Mouse (Mus musculus) hindbrain, embryonic 15.5 days (tissue): ENCODE results near the gene Ippk. TPM values are rescaled to one million over a fixed set of nuclear protein-coding genes. Genes with fewer than 3 reads are reported as not detected.

Experiments
- ATAC-seq: fragments of 200-750 bp; cut with Nextera tagmentation; 2 replicates; pipeline ENCODE4 v1.8.0; 2017; ENCODE audit warnings: low read depth, moderate number of reproducible peaks, moderate TSS enrichment; ENCODE audit not compliant: low FRiP score
- H3K27ac ChIP-seq: fragments of 300-500 bp; sonication (generic); replicated peaks from 2 replicates; pipeline ENCODE4 v1.5.1; 2015; ENCODE audit warnings: mild to moderate bottlenecking, inconsistent platforms
- H3K27me3 ChIP-seq: fragments of 300-500 bp; sonication (generic); 2 replicates; pipeline ENCODE4 v1.6.1; 2015; ENCODE audit warnings: control low read depth, inconsistent platforms
- H3K36me3 ChIP-seq: fragments of 300-500 bp; sonication (generic); 2 replicates; pipeline ENCODE4 v1.6.1; 2015; ENCODE audit warnings: control low read depth, inconsistent platforms
- H3K4me1 ChIP-seq: fragments of 300-500 bp; sonication (generic); replicated peaks from 2 replicates; pipeline ENCODE4 v1.6.1; 2015; ENCODE audit warnings: control low read depth, inconsistent platforms
- H3K4me2 ChIP-seq: fragments of 300-500 bp; sonication (generic); 2 replicates; pipeline ENCODE4 v1.6.1; 2015; ENCODE audit warnings: moderate library complexity, mild to moderate bottlenecking, inconsistent platforms
- H3K4me3 ChIP-seq: fragments of 300-500 bp; sonication (generic); 2 replicates; pipeline ENCODE4 v1.5.1; 2015; ENCODE audit warnings: mild to moderate bottlenecking, inconsistent platforms
- H3K9ac ChIP-seq: fragments of 300-500 bp; sonication (generic); 2 replicates; pipeline ENCODE4 v1.6.1; 2015; ENCODE audit warnings: inconsistent platforms
- H3K9me3 ChIP-seq: fragments of 300-500 bp; sonication (generic); 2 replicates; pipeline ENCODE4 v1.6.1; 2016; ENCODE audit warnings: control low read depth, inconsistent platforms
- WGBS: fragments of 180-500 bp; shearing (Covaris S2); methylation state at CpG from one replicate; pipeline ENCODE4 v1.1.7; 2015; 5-methylcytosine and 5-hydroxymethylcytosine counted together
- polyA plus RNA-seq: library from polyadenylated mRNA; unstranded; fragments of >200 nt; fragmentation: Nextera tagmentation; extraction: Ambion mirVana; gene quantifications from 2 replicates; pipeline ENCODE4 v1.2.1, GENCODE M21; 2015

Ippk gene
- polyA plus RNA-seq, 1 experiment from 2014 or later, result 13.2 TPM

- H3K27ac ChIP-seq, result no peak overlapping the region
- no peak overlapping the region for H3K9ac ChIP-seq
- no peak overlapping the region for H3K4me3 ChIP-seq
- no peak for ATAC-seq
- WGBS, result 100% methylated on average over 1 of the region's 1 CpGs
- H3K4me2 ChIP-seq, result no peak overlapping the region
- no peaks in the 10 kb centered on the region for H3K27me3 ChIP-seq
- no peaks in the 10 kb centered on the region for H3K9me3 ChIP-seq
- H3K36me3 ChIP-seq, result peaks cover 40% of the 10 kb centered on the region
- H3K4me1 ChIP-seq, result no peaks in the 10 kb centered on the region
These were observed 14.7 kb downstream of the Ippk start for GRCm38 (mm10) chr13:49435745-49436144.

GRCm38 (mm10) chr13:49436170-49436569 is 15.1 kb downstream of the Ippk start:
- Histone ChIP-seq H3K27me3 (no peaks in the 10 kb centered on the region), H3K27ac (no peak overlapping the region), H3K9ac (no peak overlapping the region), H3K36me3 (peaks cover 40% of the 10 kb centered on the region), H3K4me1 (no peaks in the 10 kb centered on the region), H3K4me3 (no peak overlapping the region), H3K4me2 (no peak overlapping the region), H3K9me3 (no peaks in the 10 kb centered on the region)
- no peak for ATAC-seq
- 78% methylated on average over 4 of the region's 4 CpGs for WGBS

- Histone ChIP-seq H3K4me3 (no peak overlapping the region), H3K9me3 (no peaks in the 10 kb centered on the region), H3K4me2 (no peak overlapping the region), H3K36me3 (peaks cover 26% of the 10 kb centered on the region), H3K9ac (no peak overlapping the region), H3K27me3 (no peaks in the 10 kb centered on the region), H3K4me1 (no peaks in the 10 kb centered on the region), H3K27ac (no peak overlapping the region)
- WGBS, result 93% methylated on average over 6 of the region's 6 CpGs
- ATAC-seq, result no peak
These were observed 23.4 kb downstream of the Ippk start for GRCm38 (mm10) chr13:49444451-49444850.

GRCm38 (mm10) chr13:49449318-49449749 is 28.3 kb downstream of the Ippk start:
- Histone ChIP-seq H3K9ac (no peak overlapping the region), H3K27ac (no peak overlapping the region), H3K4me1 (no peaks in the 10 kb centered on the region), H3K36me3 (peaks cover 31% of the 10 kb centered on the region), H3K4me2 (no peak overlapping the region), H3K9me3 (no peaks in the 10 kb centered on the region), H3K4me3 (no peak overlapping the region), H3K27me3 (no peaks in the 10 kb centered on the region)
- peak; percentile 83 for ATAC-seq
- 41% methylated on average over 5 of the region's 5 CpGs for WGBS

- no peak overlapping the region for H3K4me3 ChIP-seq
- 89% methylated on average over 4 of the region's 4 CpGs for WGBS
- no peaks in the 10 kb centered on the region for H3K4me1 ChIP-seq
- no peak overlapping the region; the same call in 1 of the 2 replicates for H3K27ac ChIP-seq
- ATAC-seq, result no peak
- peaks cover 37% of the 10 kb centered on the region for H3K36me3 ChIP-seq
- H3K27me3 ChIP-seq, result no peaks in the 10 kb centered on the region
- no peaks in the 10 kb centered on the region for H3K9me3 ChIP-seq
- H3K4me2 ChIP-seq, result no peak overlapping the region
- no peak overlapping the region for H3K9ac ChIP-seq
These were observed 39.2 kb downstream of the Ippk start for GRCm38 (mm10) chr13:49460276-49460675.

GRCm38 (mm10) chr13:49460692-49461414 is 39.8 kb downstream of the Ippk start:
- H3K9ac ChIP-seq, result no peak overlapping the region
- H3K4me2 ChIP-seq, result no peak overlapping the region
- peaks cover 41% of the 10 kb centered on the region for H3K36me3 ChIP-seq
- no peaks in the 10 kb centered on the region for H3K9me3 ChIP-seq
- no peaks in the 10 kb centered on the region for H3K27me3 ChIP-seq
- H3K27ac ChIP-seq, result peak overlapping the region; percentile 32; the same call in 1 of the 2 replicates
- no peak overlapping the region for H3K4me3 ChIP-seq
- H3K4me1 ChIP-seq, result no peaks in the 10 kb centered on the region
- no peak for ATAC-seq
- WGBS, result 73% methylated on average over 5 of the region's 5 CpGs

GRCm38 (mm10) chr13:49461458-49462132 is 40.5 kb downstream of the Ippk start:
- Histone ChIP-seq H3K9ac (no peak overlapping the region), H3K4me3 (no peak overlapping the region), H3K4me1 (no peaks in the 10 kb centered on the region), H3K36me3 (peaks cover 42% of the 10 kb centered on the region), H3K27ac (peak overlapping the region; percentile 32; the same call in 1 of the 2 replicates), H3K27me3 (no peaks in the 10 kb centered on the region), H3K9me3 (no peaks in the 10 kb centered on the region), H3K4me2 (no peak overlapping the region)
- WGBS, result 72% methylated on average over 15 of the region's 15 CpGs
- ATAC-seq, result no peak

- Histone ChIP-seq H3K36me3 (peaks cover 42% of the 10 kb centered on the region), H3K27ac (no peak overlapping the region), H3K9ac (no peak overlapping the region), H3K9me3 (no peaks in the 10 kb centered on the region), H3K4me2 (no peak overlapping the region), H3K4me3 (no peak overlapping the region), H3K27me3 (no peaks in the 10 kb centered on the region), H3K4me1 (no peaks in the 10 kb centered on the region)
- no peak for ATAC-seq
- 98% methylated on average over 2 of the region's 2 CpGs for whole genome bisulfite sequencing
These were observed 41.9 kb downstream of the Ippk start for GRCm38 (mm10) chr13:49462921-49463320.

GRCm38 (mm10) chr13:49465875-49466274 is 44.8 kb downstream of the Ippk start:
- H3K36me3 ChIP-seq, result peaks cover 38% of the 10 kb centered on the region
- no peak overlapping the region for H3K27ac ChIP-seq
- H3K4me1 ChIP-seq, result no peaks in the 10 kb centered on the region
- no peak overlapping the region for H3K4me3 ChIP-seq
- no peak for ATAC-seq
- no peak overlapping the region for H3K9ac ChIP-seq
- no peak overlapping the region for H3K4me2 ChIP-seq
- 95% methylated on average over 4 of the region's 4 CpGs for WGBS
- no peaks in the 10 kb centered on the region for H3K27me3 ChIP-seq
- no peaks in the 10 kb centered on the region for H3K9me3 ChIP-seq

GRCm38 (mm10) chr13:49466393-49467075 is 45.5 kb downstream of the Ippk start:
- Histone ChIP-seq H3K36me3 (peaks cover 33% of the 10 kb centered on the region), H3K4me2 (no peak overlapping the region), H3K9ac (no peak overlapping the region), H3K4me1 (no peaks in the 10 kb centered on the region), H3K27me3 (no peaks in the 10 kb centered on the region), H3K9me3 (no peaks in the 10 kb centered on the region), H3K27ac (no peak overlapping the region), H3K4me3 (no peak overlapping the region)
- no peak for ATAC-seq
- WGBS, result 77% methylated on average over 11 of the region's 11 CpGs

GRCm38 (mm10) chr13:49467585-49467984 is 46.5 kb downstream of the Ippk start:
- Histone ChIP-seq H3K4me2 (no peak overlapping the region), H3K36me3 (peaks cover 23% of the 10 kb centered on the region), H3K4me1 (no peaks in the 10 kb centered on the region), H3K9me3 (no peaks in the 10 kb centered on the region), H3K9ac (no peak overlapping the region), H3K27ac (no peak overlapping the region), H3K4me3 (no peak overlapping the region), H3K27me3 (no peaks in the 10 kb centered on the region)
- no peak for ATAC-seq
- WGBS, result 74% methylated on average over 2 of the region's 2 CpGs

- ATAC-seq, result no peak
- Histone ChIP-seq H3K36me3 (peaks cover 15% of the 10 kb centered on the region), H3K9me3 (no peaks in the 10 kb centered on the region), H3K4me3 (no peak overlapping the region), H3K4me2 (no peak overlapping the region), H3K27ac (no peak overlapping the region), H3K9ac (no peak overlapping the region), H3K27me3 (no peaks in the 10 kb centered on the region), H3K4me1 (no peaks in the 10 kb centered on the region)
- WGBS, result 92% methylated on average over 5 of the region's 5 CpGs
These were observed 48.0 kb downstream of the Ippk start for GRCm38 (mm10) chr13:49469002-49469401.
